Mouse (Mus musculus) left cerebral cortex, adult 8-10 months (tissue): ENCODE data around the gene Tnrc6b. TPM values are rescaled to one million over a fixed set of nuclear protein-coding genes. Genes with fewer than 3 reads are reported as not detected.
"Not testable (repeated sequence)": the region's sequence is repeated elsewhere in the genome, so short reads cannot be mapped to it uniquely, and the experiment has no call there.

Source experiments
- DNase-seq, 2 experiments: peaks; one replicate each; pipeline ENCODE4 v3.0.0; 2022; ENCODE audit warnings: low spot score in 2 of 2
- total RNA-seq, 4 experiments: library from RNA; stranded (reverse); gene quantifications; 2 replicates each; pipeline ENCODE4 v1.2.4; 2022

Gene Tnrc6b
- total RNA-seq, 4 experiments from 2014 or later, result 92.1 to 137 (median 115) TPM

DNA sequence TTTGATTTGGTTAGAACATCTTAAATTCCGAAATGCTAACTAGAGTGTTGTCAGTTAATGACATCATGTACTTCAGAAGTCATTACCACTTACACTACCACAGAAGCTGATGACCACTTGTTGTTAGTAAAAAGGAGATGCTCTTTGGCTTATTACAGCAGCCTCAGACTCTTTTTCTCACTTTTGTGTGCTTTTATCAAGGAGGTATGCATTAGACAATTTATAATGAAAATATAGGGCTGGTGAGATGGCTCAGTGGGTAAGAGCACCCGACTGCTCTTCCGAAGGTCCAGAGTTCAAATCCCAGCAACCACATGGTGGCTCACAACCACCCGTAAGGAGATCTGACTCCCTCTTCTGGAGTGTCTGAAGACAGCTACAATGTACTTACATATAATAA is 24.6 kb downstream of the Tnrc6b start:
- DNase-seq, result not testable (repeated sequence)

DNA sequence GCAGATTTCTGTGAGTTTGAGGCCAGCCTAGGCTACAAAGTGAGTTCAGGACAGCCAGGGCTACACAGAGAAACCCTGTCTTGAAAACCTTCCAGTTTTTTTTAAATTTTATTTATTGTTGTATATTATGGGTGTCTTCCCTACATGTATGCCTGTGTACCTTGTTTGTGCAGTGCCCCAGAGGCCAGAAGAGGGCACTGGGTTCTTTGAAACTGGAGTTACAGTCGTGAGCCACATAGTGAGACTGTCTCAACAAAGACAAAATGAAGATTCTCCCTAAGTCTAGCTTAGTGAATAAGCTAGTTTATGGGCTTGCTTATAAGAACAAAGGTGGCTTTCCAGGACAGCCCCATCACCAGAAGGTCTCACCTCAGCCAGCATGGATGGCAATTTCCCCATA is 25.4 kb downstream of the Tnrc6b start:
- no peak for DNase-seq

- no peak for DNase-seq
These were observed 27.1 kb downstream of the Tnrc6b start for GRCm38 (mm10) chr15:80738244-80738643.

- DNase-seq, result no peak
These were observed 28.9 kb downstream of the Tnrc6b start for GRCm38 (mm10) chr15:80739972-80740371.

DNA sequence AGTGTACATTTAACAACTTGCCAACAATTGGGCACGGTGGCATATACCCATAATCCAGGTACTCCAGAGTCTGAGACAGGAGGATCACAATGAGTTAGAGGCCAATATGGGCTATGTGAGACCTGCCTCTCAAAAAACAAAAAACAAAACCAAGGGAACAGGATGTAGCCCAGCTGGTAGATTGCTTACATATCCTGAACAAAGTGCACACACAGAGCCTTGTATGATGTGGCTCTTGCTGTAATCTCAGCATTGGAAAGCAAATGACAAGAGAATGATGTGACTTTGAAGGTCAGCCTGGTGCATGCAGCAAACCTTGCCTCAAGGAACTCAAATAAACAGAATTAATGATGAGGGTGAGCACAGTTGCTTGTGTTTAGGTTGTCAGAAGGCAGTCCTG is 30.7 kb downstream of the Tnrc6b start:
- DNase-seq, result no peak

- no peak for DNase-seq
These were observed 31.9 kb downstream of the Tnrc6b start for GRCm38 (mm10) chr15:80742991-80743474.

DNA sequence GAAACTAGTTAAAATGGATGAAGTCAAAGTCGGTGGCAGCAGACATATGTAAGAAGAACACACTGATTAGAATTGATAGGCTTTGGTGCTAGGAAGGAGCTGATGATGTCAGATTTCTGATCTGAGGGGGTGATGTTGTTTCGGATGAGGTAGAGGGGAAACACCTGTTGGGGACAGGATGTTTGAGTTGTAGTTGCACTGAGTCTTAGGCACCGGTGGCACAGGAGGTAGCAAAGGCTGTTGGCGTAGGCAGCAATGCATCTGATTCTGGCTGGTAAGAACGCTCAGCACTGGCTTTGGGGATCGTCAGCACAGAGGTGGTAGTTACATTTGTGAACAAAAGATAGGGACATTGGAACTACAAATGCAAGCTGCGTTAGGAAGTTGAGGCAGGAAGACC is 32.5 kb downstream of the Tnrc6b start:
- no peak for DNase-seq

DNA sequence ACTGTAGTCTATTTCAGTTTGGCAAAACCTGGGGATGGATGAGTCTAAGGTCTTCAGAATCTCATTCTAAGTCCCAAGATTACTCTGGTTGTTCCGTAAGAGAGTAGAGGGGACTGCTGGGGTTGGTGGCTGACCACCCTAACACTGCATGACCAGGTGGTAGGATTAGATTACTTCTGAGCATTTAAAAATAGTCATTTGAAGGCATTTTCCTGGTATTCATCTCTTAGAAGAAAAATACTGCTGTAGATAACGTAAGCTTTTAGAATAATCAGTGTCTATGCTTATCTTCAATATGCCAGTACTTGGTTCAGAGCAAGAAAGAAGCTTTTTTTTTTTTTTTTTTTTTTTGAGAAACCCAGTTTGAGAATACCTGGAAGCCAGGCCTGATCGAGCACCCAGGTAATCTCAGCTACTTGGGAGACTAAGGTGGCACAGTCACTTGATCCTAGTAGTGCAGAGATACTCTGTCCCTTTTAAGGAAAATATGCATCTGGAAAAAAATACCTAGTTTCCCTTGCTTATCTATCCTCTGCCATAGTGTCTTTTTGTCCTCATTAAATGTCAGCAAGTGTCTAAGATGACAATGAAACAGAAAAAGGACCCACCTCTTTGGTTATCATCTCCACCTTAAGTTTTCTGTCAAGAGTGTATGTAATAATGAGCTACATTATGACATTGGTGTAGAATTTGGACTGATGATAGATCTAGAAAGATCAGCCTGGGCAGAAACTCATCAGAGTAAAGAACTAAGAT is 33.7 kb downstream of the Tnrc6b start:
- no peak for DNase-seq

GRCm38 (mm10) chr15:80748979-80749378 is 37.9 kb downstream of the Tnrc6b start:
- DNase-seq, result no peak

- DNase-seq, result no peak
These were observed 42.2 kb downstream of the Tnrc6b start for GRCm38 (mm10) chr15:80753351-80753750.

GRCm38 (mm10) chr15:80754103-80754502 is 43.0 kb downstream of the Tnrc6b start:
- DNase-seq, result no peak

- DNase-seq, result no peak
These were observed 48.3 kb downstream of the Tnrc6b start for GRCm38 (mm10) chr15:80759451-80759850.

GRCm38 (mm10) chr15:80760504-80760903 is 49.4 kb downstream of the Tnrc6b start:
- DNase-seq, result no peak

- DNase-seq, result no peak
These were observed 49.8 kb downstream of the Tnrc6b start for GRCm38 (mm10) chr15:80760935-80761334.

- no peak for DNase-seq
These were observed 51.5 kb downstream of the Tnrc6b start for GRCm38 (mm10) chr15:80762621-80763020.

- DNase-seq, result no peak
These were observed 53.6 kb downstream of the Tnrc6b start for GRCm38 (mm10) chr15:80764666-80765065.

GRCm38 (mm10) chr15:80765381-80765780 is 54.3 kb downstream of the Tnrc6b start:
- DNase-seq, result no peak

- no peak for DNase-seq
These were observed 57.1 kb downstream of the Tnrc6b start for GRCm38 (mm10) chr15:80768216-80768615.

DNA sequence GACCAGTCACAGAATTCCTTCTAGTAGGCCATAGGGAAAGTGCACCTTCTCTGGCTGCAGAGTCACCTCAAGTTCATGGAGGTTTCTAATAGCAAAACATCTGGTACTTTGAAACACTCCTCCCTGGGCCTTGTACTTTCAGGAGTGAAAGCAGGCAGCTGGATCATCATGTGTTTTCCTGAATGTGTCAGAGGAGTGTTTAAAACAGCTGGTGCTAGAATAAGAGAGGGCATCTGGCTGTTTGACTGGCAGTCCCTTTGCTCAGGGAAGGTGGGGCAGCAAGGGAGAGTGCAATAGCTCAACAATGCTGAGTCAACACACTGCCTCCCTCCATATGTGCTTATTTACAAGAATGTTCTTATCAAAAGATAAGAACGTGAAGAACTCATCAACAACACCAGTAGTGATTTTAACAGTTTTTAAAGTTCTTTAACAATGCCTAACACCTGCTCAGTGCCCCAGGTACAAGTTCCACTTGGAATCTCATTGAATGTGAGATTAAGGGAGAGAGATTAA is 60.9 kb downstream of the Tnrc6b start:
- no peak for DNase-seq

DNA sequence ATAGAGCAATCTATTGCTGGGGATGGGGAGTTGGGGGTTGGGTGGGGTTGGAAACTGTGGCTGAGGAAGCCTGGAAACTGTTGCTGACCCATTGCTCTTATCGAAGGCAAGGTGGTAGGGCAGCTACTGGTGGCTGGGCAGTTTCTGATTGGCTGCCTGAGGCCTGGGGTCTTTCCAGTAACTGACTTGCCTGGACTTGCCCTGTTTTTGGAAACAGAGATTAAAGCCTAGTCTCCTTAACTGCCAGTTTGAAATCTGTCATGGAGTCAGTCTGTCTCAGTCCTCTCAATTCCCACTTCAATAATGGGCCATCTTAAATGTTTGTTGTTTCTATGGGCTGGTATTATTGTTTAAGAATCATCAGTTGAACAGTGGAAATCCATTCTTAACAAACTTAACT is 63.6 kb downstream of the Tnrc6b start:
- no peak for DNase-seq

GRCm38 (mm10) chr15:80779006-80779405 is 67.9 kb downstream of the Tnrc6b start:
- DNase-seq, result no peak

- DNase-seq, result no peak
These were observed 69.1 kb downstream of the Tnrc6b start for GRCm38 (mm10) chr15:80780154-80780751.
